Mouse (Mus musculus): ENCODE results near the gene Upb1.

DNA sequence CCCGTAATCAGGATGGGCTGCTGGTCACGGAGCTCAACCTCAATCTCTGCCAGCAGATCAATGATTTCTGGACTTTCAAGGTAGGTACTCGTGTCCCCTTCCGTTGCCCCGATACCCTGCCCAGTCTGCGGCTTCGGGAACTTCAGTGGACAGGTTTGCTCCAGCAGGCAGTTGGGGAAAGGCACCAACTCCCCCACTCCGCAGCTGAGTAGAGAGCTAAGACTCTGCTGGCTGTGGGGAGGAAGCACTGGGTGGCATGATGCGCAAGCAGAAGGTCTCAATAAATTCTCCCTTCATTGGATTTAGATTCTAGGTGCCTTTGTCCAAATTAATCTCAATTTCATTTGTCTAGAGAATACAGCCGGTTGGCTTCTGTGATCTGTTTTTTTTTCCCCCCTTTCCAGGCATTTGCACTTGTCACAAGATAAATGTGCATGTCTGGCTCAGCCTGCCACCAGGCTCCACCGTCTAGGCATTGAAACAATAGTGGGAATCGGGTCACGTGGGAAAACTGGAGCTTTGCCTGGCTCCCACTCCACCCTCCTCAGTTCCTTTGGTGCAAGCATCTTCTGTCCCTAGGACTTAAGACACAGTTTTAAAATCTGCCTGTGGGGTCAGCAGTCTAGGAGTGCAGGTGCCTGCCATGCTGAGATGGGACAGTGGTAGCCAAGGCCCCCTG, 37.4 kb downstream of the Upb1 start:
- peak; percentile 17; the same call in 1 of the 2 replicates for TF ChIP-seq CTCF (IDR thresholded peaks at IDR 0.05)
- TF ChIP-seq POLR2A (IDR thresholded peaks at IDR 0.05; ENCODE audit: insufficient read depth, low read depth, low read length), result no peak
- TF ChIP-seq EP300 (IDR thresholded peaks at IDR 0.05; ENCODE audit: insufficient read depth, low read depth, low read length), result no peak

All from heart, adult 2 months (tissue).